Mouse (Mus musculus): ENCODE results near the gene Syt1. TPM values are rescaled to one million over a fixed set of nuclear protein-coding genes. Genes with fewer than 3 reads are reported as not detected.

Gene Syt1
- polyA plus RNA-seq (2012; rRNA removed): 0.46 and 0.67 TPM in 2 replicates

GRCm38 (mm10) chr10:109010241-109011193, at the start of gene Syt1:
Syt1 (minus strand) TSS chr10:109010982.
- 5% methylated on average over 37 of the region's 37 CpGs for WGBS
- H3K36me3 ChIP-seq (ENCODE audit: control insufficient read depth, insufficient read depth, low read length): no peaks in the 10 kb centered on the region
- peak within 1 kb of the TSS; percentile 19; the same call in 1 of the 2 replicates for H3K4me3 ChIP-seq (ENCODE audit: low read depth, low read length)

DNA sequence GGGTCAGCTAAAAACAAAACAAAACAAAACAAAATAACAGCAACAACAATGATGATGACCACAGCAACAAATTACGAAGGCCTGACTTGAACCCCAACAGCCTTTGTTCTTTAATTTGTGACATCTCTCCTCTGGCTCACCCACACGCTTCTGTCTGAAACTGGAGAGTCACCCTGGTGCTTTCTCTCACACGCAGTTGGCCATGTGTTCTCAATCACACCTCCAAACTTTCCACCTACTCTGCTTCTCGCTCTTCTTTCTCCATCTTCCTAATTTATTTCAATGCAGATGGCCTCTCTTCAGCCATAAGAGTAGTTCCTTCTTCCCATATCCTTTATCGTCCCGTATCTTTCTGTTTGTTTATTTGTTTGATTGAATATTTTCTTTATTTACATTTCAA, 45.7 kb upstream of the Syt1 start:
- Histone ChIP-seq H3K4me1 (ENCODE audit: control insufficient read depth, insufficient read depth, insufficient read length, low read length) (no peaks in the 10 kb centered on the region), H3K27ac (ENCODE audit: insufficient read depth, low read depth, low read length) (no peak overlapping the region), H3K27me3 (ENCODE audit: control insufficient read depth, insufficient read depth, low read length) (no peaks in the 10 kb centered on the region), H3K36me3 (ENCODE audit: control insufficient read depth, insufficient read depth, low read length) (no peaks in the 10 kb centered on the region), H3K4me3 (ENCODE audit: low read depth, low read length) (no peak overlapping the region)
- 79% methylated on average over 6 of the region's 6 CpGs for whole genome bisulfite sequencing
- TF ChIP-seq POLR2A (IDR thresholded peaks at IDR 0.05; ENCODE audit: low read depth, low read length): no peak
- no peak for TF ChIP-seq CTCF (IDR thresholded peaks at IDR 0.05; ENCODE audit: extremely low read depth, insufficient read length, insufficient replicate concordance, low read depth, low read length)

More at GRCm38 (mm10) chr10:109010241-109011193, at the start of gene Syt1:
- no peak within 1 kb of the TSS for H3K27ac ChIP-seq (ENCODE audit: insufficient read depth, low read depth, low read length)
- H3K4me1 ChIP-seq (ENCODE audit: control insufficient read depth, insufficient read depth, insufficient read length, low read length): no peaks in the 10 kb centered on the region; the same call in 1 of the 2 replicates
- no peak for TF ChIP-seq CTCF (IDR thresholded peaks at IDR 0.05; ENCODE audit: extremely low read depth, insufficient read length, insufficient replicate concordance, low read depth, low read length)
- no peak for TF ChIP-seq POLR2A (IDR thresholded peaks at IDR 0.05; ENCODE audit: low read depth, low read length)
- peaks cover 5% of the 10 kb centered on the region; the same call in 1 of the 2 replicates for H3K27me3 ChIP-seq (ENCODE audit: control insufficient read depth, insufficient read depth, low read length)

DNA sequence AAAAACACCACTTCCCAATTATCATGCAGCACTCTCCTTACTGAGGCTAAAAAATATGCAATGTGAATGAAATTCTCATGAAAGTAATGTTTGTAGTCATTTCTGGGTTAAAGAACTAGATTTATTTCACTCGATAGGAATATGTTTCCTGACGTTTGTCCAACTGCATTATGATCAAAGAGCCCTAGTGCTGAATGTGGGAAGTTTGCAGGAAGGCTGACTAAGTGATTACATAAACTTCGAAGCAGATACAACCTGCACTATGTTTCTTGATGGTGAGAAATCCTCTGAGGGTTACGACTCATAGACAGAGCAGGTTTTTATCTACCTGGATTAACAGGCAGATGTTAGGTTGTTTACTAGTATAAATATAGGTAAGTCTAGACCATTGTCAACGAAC, 36.8 kb upstream of the Syt1 start:
- WGBS: 68% methylated on average over 5 of the region's 5 CpGs
- H3K36me3 ChIP-seq (ENCODE audit: control insufficient read depth, insufficient read depth, low read length): no peaks in the 10 kb centered on the region
- no peaks in the 10 kb centered on the region for H3K4me1 ChIP-seq (ENCODE audit: control insufficient read depth, insufficient read depth, insufficient read length, low read length)
- no peak overlapping the region for H3K27ac ChIP-seq (ENCODE audit: insufficient read depth, low read depth, low read length)
- H3K4me3 ChIP-seq (ENCODE audit: low read depth, low read length): no peak overlapping the region
- no peak for TF ChIP-seq POLR2A (IDR thresholded peaks at IDR 0.05; ENCODE audit: low read depth, low read length)
- no peak for TF ChIP-seq CTCF (IDR thresholded peaks at IDR 0.05; ENCODE audit: extremely low read depth, insufficient read length, insufficient replicate concordance, low read depth, low read length)
- no peaks in the 10 kb centered on the region for H3K27me3 ChIP-seq (ENCODE audit: control insufficient read depth, insufficient read depth, low read length)

DNA sequence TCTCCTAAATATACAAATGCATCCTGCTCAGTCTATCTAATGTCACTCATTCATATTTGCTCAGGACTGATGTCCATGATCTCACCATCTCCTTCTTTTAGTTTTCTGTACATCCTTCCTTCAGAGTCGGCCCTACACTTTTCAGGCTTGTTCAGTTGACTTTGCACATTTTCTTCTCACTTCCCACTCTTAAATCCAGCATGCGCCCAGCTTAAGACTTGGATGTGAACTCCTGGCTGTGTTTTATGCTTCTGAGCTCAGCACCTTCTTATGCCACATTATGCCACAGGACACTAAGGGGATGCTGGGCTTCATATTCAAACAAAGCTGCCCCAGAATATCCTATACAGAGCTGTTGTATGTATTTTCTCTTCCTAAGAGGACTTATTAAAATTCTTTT, 36.2 kb upstream of the Syt1 start:
- H3K4me3 ChIP-seq (ENCODE audit: low read depth, low read length): no peak overlapping the region
- H3K36me3 ChIP-seq (ENCODE audit: control insufficient read depth, insufficient read depth, low read length): no peaks in the 10 kb centered on the region
- WGBS: 75% methylated on average over 2 of the region's 2 CpGs
- no peak overlapping the region for H3K27ac ChIP-seq (ENCODE audit: insufficient read depth, low read depth, low read length)
- TF ChIP-seq CTCF (IDR thresholded peaks at IDR 0.05; ENCODE audit: extremely low read depth, insufficient read length, insufficient replicate concordance, low read depth, low read length) (no peak), POLR2A (IDR thresholded peaks at IDR 0.05; ENCODE audit: low read depth, low read length) (no peak)
- no peaks in the 10 kb centered on the region for H3K27me3 ChIP-seq (ENCODE audit: control insufficient read depth, insufficient read depth, low read length)
- no peaks in the 10 kb centered on the region for H3K4me1 ChIP-seq (ENCODE audit: control insufficient read depth, insufficient read depth, insufficient read length, low read length)

GRCm38 (mm10) chr10:109011226-109012165, 714 bp upstream of the Syt1 start:
- H3K4me3 ChIP-seq (ENCODE audit: low read depth, low read length): peak overlapping the region; percentile 19; the same call in 1 of the 2 replicates

DNA sequence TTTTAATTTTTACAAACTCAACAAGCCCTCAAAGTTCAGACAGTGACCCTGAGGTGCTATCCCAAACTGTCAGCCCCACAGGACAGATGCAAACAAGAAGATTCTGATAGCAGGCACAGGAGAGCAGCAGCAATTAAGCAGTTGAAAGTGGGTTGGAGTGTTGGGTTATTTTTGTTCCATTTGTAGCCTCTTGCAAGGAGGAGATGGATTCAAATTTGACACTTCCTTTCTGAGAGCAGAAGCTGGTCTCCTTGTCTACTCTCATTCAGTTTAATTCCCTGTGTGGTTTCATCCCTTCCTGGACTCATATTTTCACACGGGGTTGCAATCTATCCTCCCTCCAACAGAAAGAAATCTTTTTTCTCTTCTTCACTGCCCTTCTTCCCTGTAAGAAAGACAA, 951 bp downstream of the Syt1 start:
- peaks cover 5% of the 10 kb centered on the region; the same call in 1 of the 2 replicates for H3K27me3 ChIP-seq (ENCODE audit: control insufficient read depth, insufficient read depth, low read length)
- no peak overlapping the region for H3K27ac ChIP-seq (ENCODE audit: insufficient read depth, low read depth, low read length)
- H3K4me3 ChIP-seq (ENCODE audit: low read depth, low read length): no peak overlapping the region
- no peaks in the 10 kb centered on the region; the same call in 1 of the 2 replicates for H3K4me1 ChIP-seq (ENCODE audit: control insufficient read depth, insufficient read depth, insufficient read length, low read length)
- no peaks in the 10 kb centered on the region for H3K36me3 ChIP-seq (ENCODE audit: control insufficient read depth, insufficient read depth, low read length)
- TF ChIP-seq CTCF (IDR thresholded peaks at IDR 0.05; ENCODE audit: extremely low read depth, insufficient read length, insufficient replicate concordance, low read depth, low read length) (no peak), POLR2A (IDR thresholded peaks at IDR 0.05; ENCODE audit: low read depth, low read length) (no peak)
- 11% methylated on average over 1 of the region's 1 CpGs for WGBS

More at GRCm38 (mm10) chr10:109011226-109012165, 714 bp upstream of the Syt1 start:
- H3K27me3 ChIP-seq (ENCODE audit: control insufficient read depth, insufficient read depth, low read length): peaks cover 5% of the 10 kb centered on the region; the same call in 1 of the 2 replicates
- H3K36me3 ChIP-seq (ENCODE audit: control insufficient read depth, insufficient read depth, low read length): no peaks in the 10 kb centered on the region
- H3K4me1 ChIP-seq (ENCODE audit: control insufficient read depth, insufficient read depth, insufficient read length, low read length): no peaks in the 10 kb centered on the region; the same call in 1 of the 2 replicates
- no peak overlapping the region for H3K27ac ChIP-seq (ENCODE audit: insufficient read depth, low read depth, low read length)
- no peak for TF ChIP-seq POLR2A (IDR thresholded peaks at IDR 0.05; ENCODE audit: low read depth, low read length)
- TF ChIP-seq CTCF (IDR thresholded peaks at IDR 0.05; ENCODE audit: extremely low read depth, insufficient read length, insufficient replicate concordance, low read depth, low read length): no peak
- WGBS: 3% methylated on average over 29 of the region's 29 CpGs
